Mouse (Mus musculus) heart, embryonic 13.5 days (tissue): ENCODE data around the gene Olfr804. TPM values are rescaled to one million over a fixed set of nuclear protein-coding genes. Genes with fewer than 3 reads are reported as not detected.

Experiments used
- ATAC-seq: fragments of 200-750 bp; cut with Nextera tagmentation; 2 replicates; pipeline ENCODE4 v1.8.0; 2017; ENCODE audit warnings: moderate TSS enrichment; ENCODE audit not compliant: insufficient number of reproducible peaks, low FRiP score, low TSS enrichment; ENCODE audit errors: extremely low read depth
- H3K27ac ChIP-seq: fragments of 300-500 bp; sonication (generic); replicated peaks from 2 replicates; pipeline ENCODE4 v1.5.1; 2015; ENCODE audit warnings: moderate library complexity, mild to moderate bottlenecking, inconsistent platforms
- H3K27me3 ChIP-seq: fragments of 300-500 bp; sonication (generic); replicated peaks from 2 replicates; pipeline ENCODE4 v1.6.1; 2015; ENCODE audit warnings: mild to moderate bottlenecking, inconsistent platforms
- H3K36me3 ChIP-seq: fragments of 300-500 bp; sonication (generic); 2 replicates; pipeline ENCODE4 v1.6.1; 2015; ENCODE audit warnings: mild to moderate bottlenecking, inconsistent platforms
- H3K4me1 ChIP-seq: fragments of 300-500 bp; sonication (generic); 2 replicates; pipeline ENCODE4 v1.6.1; 2015; ENCODE audit warnings: inconsistent platforms
- H3K4me2 ChIP-seq: fragments of 300-500 bp; sonication (generic); 2 replicates; pipeline ENCODE4 v1.6.1; 2015; ENCODE audit warnings: inconsistent platforms, mild to moderate bottlenecking, moderate library complexity
- H3K4me3 ChIP-seq: fragments of 300-500 bp; sonication (generic); 2 replicates; pipeline ENCODE4 v1.5.1; 2015; ENCODE audit warnings: moderate library complexity, mild to moderate bottlenecking, inconsistent platforms
- H3K9ac ChIP-seq: fragments of 300-500 bp; sonication (generic); 2 replicates; pipeline ENCODE4 v1.6.1; 2015; ENCODE audit warnings: inconsistent platforms, mild to moderate bottlenecking, moderate library complexity
- H3K9me3 ChIP-seq: fragments of 300-500 bp; sonication (generic); 2 replicates; pipeline ENCODE4 v1.6.1; 2016; ENCODE audit warnings: inconsistent platforms
- WGBS: fragments of 180-500 bp; shearing (Covaris S2); methylation state at CpG from one replicate; pipeline ENCODE4 v1.1.7; 2015; ENCODE audit warnings: mixed read lengths; 5-methylcytosine and 5-hydroxymethylcytosine counted together
- microRNA-seq: library from miRNA; unstranded; fragments of <30 nt; microRNA quantifications from one replicate; pipeline ENCODE4, GENCODE M21; 2016
- polyA plus RNA-seq: library from polyadenylated mRNA; unstranded; fragments of >200 nt; fragmentation: Nextera tagmentation; extraction: Ambion mirVana; gene quantifications from 2 replicates; pipeline ENCODE4 v1.2.1, GENCODE M21; 2015

Olfr804 gene
- not detected in 2 replicates for polyA plus RNA-seq

DNA sequence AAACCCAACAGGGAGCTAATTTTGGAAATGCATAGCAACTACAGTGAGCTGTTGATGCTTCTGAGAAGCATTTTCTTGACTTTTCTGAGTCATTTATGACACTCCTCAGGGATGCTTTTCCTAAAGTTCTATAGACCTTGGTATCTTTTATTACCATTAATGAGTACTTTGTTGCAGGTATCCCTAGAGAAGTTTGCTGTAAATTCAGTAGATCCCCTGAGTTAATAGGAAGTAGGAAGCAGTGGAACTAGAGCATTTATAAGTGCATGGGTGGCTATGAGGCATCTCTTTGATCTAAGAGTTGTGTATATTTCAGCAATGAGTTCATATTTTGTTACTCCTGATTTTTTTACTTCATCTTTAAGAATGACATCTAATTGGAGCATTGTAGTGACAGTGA lies at the start of gene Olfr804:
TSS of gene Olfr804 (plus strand) at position 301 of the 400 bp plus-strand sequence.
- no peaks in the 10 kb centered on the region for H3K9me3 ChIP-seq
- no peak within 1 kb of the TSS for H3K4me3 ChIP-seq
- no peak within 1 kb of the TSS for H3K27ac ChIP-seq
- H3K36me3 ChIP-seq, result no peaks in the 10 kb centered on the region
- no peak within 1 kb of the TSS for H3K9ac ChIP-seq
- no peaks in the 10 kb centered on the region for H3K4me1 ChIP-seq
- H3K4me2 ChIP-seq, result no peak within 1 kb of the TSS
- ATAC-seq, result no peak
- no peaks in the 10 kb centered on the region for H3K27me3 ChIP-seq

DNA sequence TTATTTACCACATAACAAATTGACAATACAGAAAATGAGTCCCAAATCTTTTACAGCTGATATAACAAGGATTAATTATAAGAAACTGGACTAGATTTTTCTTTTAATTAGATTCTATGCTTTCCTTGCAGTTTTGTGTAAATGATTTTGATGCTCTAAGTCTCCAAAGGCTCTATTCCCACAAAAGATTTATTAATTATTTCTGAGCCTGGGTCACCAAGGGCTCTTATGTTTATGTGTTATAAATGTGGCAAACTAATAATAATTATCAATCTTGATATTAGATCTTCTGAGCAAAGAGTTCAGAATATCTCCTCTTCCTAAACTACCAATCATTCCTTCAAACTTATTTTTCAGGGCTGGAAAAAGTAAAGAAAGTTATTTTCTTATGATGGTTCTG lies 45.6 kb upstream of the Olfr804 start, which contains the start of gene Olfr800:
TSS of gene Olfr800 (plus strand) at position 301 of the 400 bp plus-strand sequence.
- Histone ChIP-seq H3K9ac (no peak within 1 kb of the TSS), H3K4me1 (no peaks in the 10 kb centered on the region), H3K4me3 (no peak within 1 kb of the TSS), H3K9me3 (no peaks in the 10 kb centered on the region), H3K4me2 (no peak within 1 kb of the TSS), H3K27ac (no peak within 1 kb of the TSS), H3K36me3 (no peaks in the 10 kb centered on the region), H3K27me3 (no peaks in the 10 kb centered on the region)
- ATAC-seq, result no peak

DNA sequence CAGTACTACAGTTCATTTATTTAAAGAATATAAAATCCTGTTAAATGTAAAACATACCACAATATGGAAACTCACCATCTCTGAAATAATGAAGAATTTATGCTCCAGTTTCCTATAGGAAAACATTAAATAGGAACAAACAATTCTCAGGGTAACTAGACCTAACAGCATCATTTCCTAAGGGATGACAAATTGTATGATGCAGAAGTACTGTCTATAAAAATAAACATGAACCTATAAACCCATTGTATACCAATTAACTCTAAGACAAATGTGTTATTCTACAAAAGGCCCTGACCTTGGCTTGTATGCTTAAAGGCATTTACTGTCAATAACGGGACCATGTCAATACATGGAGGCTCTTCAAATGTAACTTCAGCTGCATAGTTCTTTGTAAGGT lies 29.2 kb upstream of the Olfr804 start, which contains the start of gene Olfr801:
TSS of gene Olfr801 (minus strand) at position 101 of the 400 bp plus-strand sequence.
- no peak within 1 kb of the TSS for H3K4me3 ChIP-seq
- no peak within 1 kb of the TSS for H3K27ac ChIP-seq
- WGBS, result 65% methylated on average over 1 of the region's 1 CpGs
- H3K27me3 ChIP-seq, result no peaks in the 10 kb centered on the region
- H3K9me3 ChIP-seq, result no peaks in the 10 kb centered on the region
- H3K4me1 ChIP-seq, result no peaks in the 10 kb centered on the region
- no peak within 1 kb of the TSS for H3K4me2 ChIP-seq
- no peak for ATAC-seq
- H3K36me3 ChIP-seq, result no peaks in the 10 kb centered on the region
- no peak within 1 kb of the TSS for H3K9ac ChIP-seq

DNA sequence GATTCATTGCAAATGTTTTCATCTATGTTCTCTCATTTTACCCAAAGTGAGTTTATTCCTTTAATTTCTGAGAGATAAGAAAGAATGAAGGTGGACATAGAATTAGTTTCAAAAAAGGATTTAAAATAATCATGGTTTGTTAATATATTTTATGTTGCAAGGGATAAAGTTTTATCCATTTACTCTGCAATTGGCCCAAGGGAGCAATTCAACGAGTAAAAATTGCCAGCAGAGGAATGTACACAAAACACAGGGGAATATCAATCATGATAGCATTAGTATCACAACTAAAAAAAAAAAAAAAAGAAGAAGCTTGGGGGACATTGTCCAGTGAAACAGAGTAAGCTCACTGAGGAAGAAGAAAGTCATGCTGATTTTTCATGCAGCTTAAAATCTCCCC lies 14.9 kb upstream of the Olfr804 start, which contains the start of gene Olfr802:
TSS of gene Olfr802 (minus strand) at position 101 of the 400 bp plus-strand sequence.
- ATAC-seq, result no peak
- 56% methylated on average over 1 of the region's 1 CpGs for WGBS
- no peak within 1 kb of the TSS for H3K9ac ChIP-seq
- H3K4me1 ChIP-seq, result no peaks in the 10 kb centered on the region
- H3K36me3 ChIP-seq, result no peaks in the 10 kb centered on the region
- no peak within 1 kb of the TSS for H3K4me2 ChIP-seq
- H3K9me3 ChIP-seq, result no peaks in the 10 kb centered on the region
- no peak within 1 kb of the TSS for H3K27ac ChIP-seq
- H3K4me3 ChIP-seq, result no peak within 1 kb of the TSS
- H3K27me3 ChIP-seq, result no peaks in the 10 kb centered on the region

DNA sequence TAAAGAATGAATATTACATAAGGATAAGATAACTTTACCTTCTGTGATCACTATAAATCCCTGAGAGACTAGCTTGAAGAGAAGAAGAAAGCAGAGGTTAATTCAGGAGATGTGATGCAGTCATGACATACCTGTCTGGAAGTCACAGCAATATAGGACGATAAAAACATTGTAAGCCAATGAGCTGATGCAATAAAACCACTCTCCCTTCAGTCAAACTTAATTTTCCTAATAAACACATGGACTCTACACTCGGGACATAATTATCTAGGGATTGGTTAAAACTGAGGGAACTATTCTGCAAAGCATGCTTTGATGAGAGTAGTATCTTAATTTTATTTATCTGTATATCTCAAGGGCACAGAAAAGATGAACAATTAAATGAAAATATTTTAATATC lies 8.8 kb upstream of the Olfr804 start, which contains the start of gene Olfr803:
TSS of gene Olfr803 (minus strand) at position 101 of the 400 bp plus-strand sequence.
- Histone ChIP-seq H3K4me1 (no peaks in the 10 kb centered on the region), H3K4me2 (no peak within 1 kb of the TSS), H3K4me3 (no peak within 1 kb of the TSS), H3K27me3 (no peaks in the 10 kb centered on the region), H3K36me3 (no peaks in the 10 kb centered on the region), H3K27ac (no peak within 1 kb of the TSS), H3K9me3 (no peaks in the 10 kb centered on the region), H3K9ac (no peak within 1 kb of the TSS)
- no peak for ATAC-seq
- 64% methylated on average over 2 of the region's 2 CpGs for WGBS

DNA sequence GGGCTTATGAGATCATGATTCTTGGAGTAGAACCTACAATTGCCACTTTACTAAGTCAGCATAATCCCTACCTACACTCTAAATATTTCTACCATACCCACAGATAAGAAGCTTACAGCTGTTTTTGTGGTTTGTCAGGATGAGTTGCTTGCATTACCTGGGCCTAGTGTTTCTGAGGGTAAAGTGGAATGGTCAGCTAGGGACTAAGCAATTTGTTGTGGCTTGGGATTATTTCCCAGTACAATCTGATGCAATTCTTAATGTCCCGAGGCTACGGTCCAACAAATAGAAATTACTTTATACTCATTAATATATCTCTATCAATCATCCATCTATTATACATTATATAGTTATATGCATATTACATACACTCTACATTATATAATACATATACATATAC lies 26.3 kb downstream of the Olfr804 start, which contains the start of gene Olfr805:
TSS of gene Olfr805 (minus strand) at position 101 of the 400 bp plus-strand sequence.
- Histone ChIP-seq H3K36me3 (no peaks in the 10 kb centered on the region), H3K4me2 (no peak within 1 kb of the TSS), H3K27ac (no peak within 1 kb of the TSS), H3K9me3 (no peaks in the 10 kb centered on the region; the same call in 1 of the 2 replicates), H3K4me3 (no peak within 1 kb of the TSS), H3K27me3 (no peaks in the 10 kb centered on the region), H3K4me1 (no peaks in the 10 kb centered on the region), H3K9ac (no peak within 1 kb of the TSS)
- 91% methylated on average over 2 of the region's 2 CpGs for WGBS
- ATAC-seq, result no peak

DNA sequence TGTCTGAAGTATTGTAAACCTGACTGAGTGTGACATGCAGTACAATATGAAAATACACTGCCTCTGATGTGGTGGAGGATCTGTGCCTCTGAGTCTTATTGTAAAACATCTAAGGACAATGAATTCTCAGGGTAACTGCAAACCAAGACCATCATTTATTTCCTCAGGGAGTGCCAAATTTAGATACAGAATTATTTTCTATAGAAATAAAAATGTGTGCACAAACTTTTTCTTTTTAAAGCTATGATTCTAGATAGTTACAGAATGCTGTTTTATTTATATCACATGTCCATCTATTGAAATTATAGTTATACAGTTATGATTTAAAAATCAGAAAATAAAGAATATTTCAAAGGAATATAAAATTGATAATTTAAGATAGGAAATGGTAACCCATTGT lies 38.8 kb downstream of the Olfr804 start, which contains the start of gene Olfr806:
TSS of gene Olfr806 (minus strand) at position 101 of the 400 bp plus-strand sequence.
- Histone ChIP-seq H3K27me3 (no peaks in the 10 kb centered on the region), H3K9me3 (no peaks in the 10 kb centered on the region), H3K4me2 (no peak within 1 kb of the TSS), H3K27ac (no peak within 1 kb of the TSS), H3K4me3 (no peak within 1 kb of the TSS), H3K9ac (no peak within 1 kb of the TSS), H3K36me3 (no peaks in the 10 kb centered on the region), H3K4me1 (no peaks in the 10 kb centered on the region)
- ATAC-seq, result no peak

DNA sequence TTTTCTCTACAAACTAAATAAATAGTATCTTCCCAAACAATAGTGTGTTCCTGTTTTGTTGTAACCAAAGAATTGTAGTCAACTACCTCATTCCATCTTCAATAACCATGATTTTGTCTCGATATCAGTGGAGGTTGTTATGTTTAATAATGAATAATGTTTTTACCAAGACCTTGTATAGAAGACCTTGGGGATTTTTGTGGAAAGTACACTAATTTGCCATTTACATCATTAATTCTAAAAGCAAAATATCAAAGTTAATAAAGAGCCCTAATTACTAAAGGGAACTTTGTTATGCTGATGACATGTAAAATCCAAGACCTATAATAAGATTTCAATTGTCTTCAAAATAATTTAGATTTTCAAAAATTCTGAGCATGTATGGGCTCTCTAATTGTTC lies 54.7 kb downstream of the Olfr804 start, which contains the start of gene Olfr807:
TSS of gene Olfr807 (minus strand) at position 101 of the 400 bp plus-strand sequence.
- no peaks in the 10 kb centered on the region for H3K4me1 ChIP-seq
- H3K4me2 ChIP-seq, result no peak within 1 kb of the TSS
- 72% methylated on average over 1 of the region's 1 CpGs for WGBS
- H3K4me3 ChIP-seq, result no peak within 1 kb of the TSS
- ATAC-seq, result no peak
- no peaks in the 10 kb centered on the region for H3K27me3 ChIP-seq
- H3K9me3 ChIP-seq, result no peaks in the 10 kb centered on the region
- H3K27ac ChIP-seq, result no peak within 1 kb of the TSS
- H3K36me3 ChIP-seq, result no peaks in the 10 kb centered on the region
- H3K9ac ChIP-seq, result no peak within 1 kb of the TSS

Small RNA genes within 50 kb of the gene (microRNA-seq; reads per million reads assigned to microRNA genes)
- not detected for gene Gm24485

Other genes starting within 250 kb of the Olfr804 start
- gene Olfr787, start 241.3 kb upstream of the Olfr804 start, polyA plus RNA-seq, result not detected in 2 replicates
- not detected in 2 replicates for gene Olfr788, start 232.2 kb upstream of the Olfr804 start, polyA plus RNA-seq
- gene Olfr789, start 218.5 kb upstream of the Olfr804 start, polyA plus RNA-seq, result not detected in 2 replicates
- gene Olfr790, start 204.7 kb upstream of the Olfr804 start, polyA plus RNA-seq, result not detected in 2 replicates
- gene Olfr791, start 181.4 kb upstream of the Olfr804 start, polyA plus RNA-seq, result not detected in 2 replicates
- gene Olfr792, start 164.0 kb upstream of the Olfr804 start, polyA plus RNA-seq, result not detected in 2 replicates
- not detected in 2 replicates for gene Olfr794, start 135.6 kb upstream of the Olfr804 start, polyA plus RNA-seq
- not detected in 2 replicates for gene Olfr796, start 90.6 kb upstream of the Olfr804 start, polyA plus RNA-seq
- gene Olfr798, start 75.3 kb upstream of the Olfr804 start, polyA plus RNA-seq, result not detected in 2 replicates
- gene Olfr799, start 65.7 kb upstream of the Olfr804 start, polyA plus RNA-seq, result not detected in 2 replicates
- gene Olfr800, start 45.5 kb upstream of the Olfr804 start, polyA plus RNA-seq, result not detected in 2 replicates
- gene Olfr801, start 29.3 kb upstream of the Olfr804 start, polyA plus RNA-seq, result not detected in 2 replicates
- not detected in 2 replicates for gene Olfr802, start 15.0 kb upstream of the Olfr804 start, polyA plus RNA-seq
- not detected in 2 replicates for gene Olfr803, start 8.9 kb upstream of the Olfr804 start, polyA plus RNA-seq
- not detected in 2 replicates for gene Olfr805, start 26.2 kb downstream of the Olfr804 start, polyA plus RNA-seq
- not detected in 2 replicates for gene Olfr806, start 38.7 kb downstream of the Olfr804 start, polyA plus RNA-seq
- gene Olfr807, start 54.6 kb downstream of the Olfr804 start, polyA plus RNA-seq, result not detected in 2 replicates
- gene Olfr808, start 62.3 kb downstream of the Olfr804 start, polyA plus RNA-seq, result not detected in 2 replicates
- not detected in 2 replicates for gene Olfr809, start 71.4 kb downstream of the Olfr804 start, polyA plus RNA-seq
- gene Olfr810, start 91.7 kb downstream of the Olfr804 start, polyA plus RNA-seq, result not detected in 2 replicates
- not detected in 2 replicates for gene Olfr811, start 101.2 kb downstream of the Olfr804 start, polyA plus RNA-seq
- not detected in 2 replicates for gene Olfr812, start 142.9 kb downstream of the Olfr804 start, polyA plus RNA-seq
- not detected in 2 replicates for gene Olfr813, start 152.2 kb downstream of the Olfr804 start, polyA plus RNA-seq
- not detected in 2 replicates for gene Olfr814, start 176.6 kb downstream of the Olfr804 start, polyA plus RNA-seq
- not detected in 2 replicates for gene Olfr815, start 202.7 kb downstream of the Olfr804 start, polyA plus RNA-seq
- gene Olfr816, start 212.4 kb downstream of the Olfr804 start, polyA plus RNA-seq, result not detected in 2 replicates
- not detected in 2 replicates for gene Olfr818, start 245.9 kb downstream of the Olfr804 start, polyA plus RNA-seq